In the genomic region with DNA sequence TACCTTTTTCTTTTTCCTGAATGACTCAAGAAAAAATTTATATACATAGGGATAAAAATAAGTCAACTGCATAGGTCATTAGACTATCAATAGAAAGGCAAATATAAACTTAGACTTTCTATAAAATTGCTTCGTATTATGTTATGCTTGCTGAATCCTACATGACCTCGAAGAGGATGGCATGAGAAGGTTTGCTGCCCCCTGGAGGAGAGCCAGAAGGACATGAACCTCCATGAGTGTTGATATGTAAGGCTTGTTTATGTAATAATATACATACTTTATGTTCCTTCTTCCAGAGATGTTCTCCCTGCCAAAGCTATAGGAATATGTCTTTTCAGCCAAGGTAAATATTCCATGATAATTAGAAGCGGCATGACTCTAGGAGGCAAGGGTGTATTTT, we compare ENCODE assay signal across 14 mouse cellular contexts.
DNase-seq lines count a peak whose midpoint lies in the region; ATAC-seq lines count a peak whose summit lies in the region.
"Had no signal": no experiment of that assay in that cellular context is flagged by ENCODE, and none has a peak within 500 bp of the region (broad histone marks: within the 10 kb centered on the region; RNA-seq: fewer than 3 reads in every experiment).

No protein-coding gene starts in this region.

- no peak overlapping the region for H3K9ac ChIP-seq in hindbrain, embryonic 16.5 days (ENCODE audit: low read depth, low read length)
- no peak overlapping the region for H3K9ac ChIP-seq in liver, embryonic 12.5 days
- H3K9ac ChIP-seq: hindbrain, embryonic 13.5 days; midbrain, embryonic 13.5 days; neural tube, embryonic 13.5 days had no signal

- H3K27ac ChIP-seq in hindbrain, embryonic 10.5 days = no peak overlapping the region
- no peak overlapping the region for H3K27ac ChIP-seq in hindbrain, embryonic 16.5 days (ENCODE audit: low read depth, low read length)
- no peak overlapping the region for H3K27ac ChIP-seq in liver, embryonic 12.5 days
- H3K27ac ChIP-seq: hindbrain, embryonic 13.5 days; midbrain, embryonic 13.5 days; neural tube, embryonic 13.5 days had no signal

- WGBS in hindbrain, embryonic 10.5 days = 86% methylated on average over 3 of the region's 3 CpGs
- 86% methylated on average over 3 of the region's 3 CpGs for WGBS in hindbrain, embryonic 16.5 days
- 66% methylated on average over 3 of the region's 3 CpGs for WGBS in liver, embryonic 12.5 days (ENCODE audit: insufficient replicate concordance)

- no peak overlapping the region for H3K4me2 ChIP-seq in hindbrain, embryonic 16.5 days (ENCODE audit: low read length)
- H3K4me2 ChIP-seq in liver, embryonic 12.5 days = no peak overlapping the region
- H3K4me2 ChIP-seq: hindbrain, embryonic 13.5 days; midbrain, embryonic 13.5 days; neural tube, embryonic 13.5 days had no signal

- H3K36me3 ChIP-seq in hindbrain, embryonic 10.5 days = no peaks in the 10 kb centered on the region
- no peaks in the 10 kb centered on the region for H3K36me3 ChIP-seq in hindbrain, embryonic 16.5 days (ENCODE audit: control insufficient read depth, insufficient read depth, low read length)
- no peaks in the 10 kb centered on the region for H3K36me3 ChIP-seq in liver, embryonic 12.5 days
- H3K36me3 ChIP-seq: hindbrain, embryonic 13.5 days; midbrain, embryonic 13.5 days; neural tube, embryonic 13.5 days had no signal

- no peak overlapping the region for H3K4me3 ChIP-seq in hindbrain, embryonic 10.5 days
- no peak overlapping the region for H3K4me3 ChIP-seq in hindbrain, embryonic 16.5 days (ENCODE audit: low read length)
- H3K4me3 ChIP-seq in liver, embryonic 12.5 days = no peak overlapping the region
- H3K4me3 ChIP-seq: hindbrain, embryonic 13.5 days; midbrain, embryonic 13.5 days; neural tube, embryonic 13.5 days had no signal

- no peaks in the 10 kb centered on the region for H3K27me3 ChIP-seq in hindbrain, embryonic 10.5 days (ENCODE audit: insufficient read depth, poor library complexity, severe bottlenecking)
- H3K27me3 ChIP-seq in hindbrain, embryonic 16.5 days (replicated peaks; ENCODE audit: control insufficient read depth, insufficient read depth, low read length) = no peaks in the 10 kb centered on the region
- no peaks in the 10 kb centered on the region for H3K27me3 ChIP-seq in liver, embryonic 12.5 days (replicated peaks)
- H3K27me3 ChIP-seq: CH12.LX; hindbrain, embryonic 13.5 days; midbrain, embryonic 13.5 days; neural tube, embryonic 13.5 days had no signal

- peaks cover 2% of the 10 kb centered on the region; the same call in 1 of the 2 replicates for H3K4me1 ChIP-seq in hindbrain, embryonic 10.5 days (replicated peaks)
- no peaks in the 10 kb centered on the region for H3K4me1 ChIP-seq in hindbrain, embryonic 16.5 days (ENCODE audit: control insufficient read depth, insufficient read depth, low read depth, low read length)
- H3K4me1 ChIP-seq in liver, embryonic 12.5 days = no peaks in the 10 kb centered on the region

- ATAC-seq in hindbrain, embryonic 16.5 days = no peak
- ATAC-seq in liver, embryonic 12.5 days = no peak
- ATAC-seq: midbrain, embryonic 13.5 days had no signal

- no peaks in the 10 kb centered on the region for H3K9me3 ChIP-seq in hindbrain, embryonic 10.5 days
- no peaks in the 10 kb centered on the region for H3K9me3 ChIP-seq in hindbrain, embryonic 16.5 days (ENCODE audit: control insufficient read depth, low read length)
- H3K9me3 ChIP-seq in liver, embryonic 12.5 days (replicated peaks) = no peaks in the 10 kb centered on the region
- H3K9me3 ChIP-seq: hindbrain, embryonic 13.5 days; midbrain, embryonic 13.5 days; neural tube, embryonic 13.5 days had no signal

- DNase-seq in hindbrain, embryonic 10.5 days (ENCODE audit: low spot score) = peak; percentile 8
- DNase-seq in liver (peak; percentile 12), ZHBTc4 (ENCODE audit: low read depth, low spot score) (peak; percentile 10)
- DNase-seq in kidney, postnatal 36 days = peak; percentile 4 to 68
- no peak for DNase-seq in gastrocnemius, postnatal 14 days
- DNase-seq: lung, postnatal 10 days; right cerebral cortex, postnatal 14 days; thymus, postnatal 36 days had no signal

- intact Hi-C loops in gastrocnemius, postnatal 14 days (cut with DNase I; ENCODE audit: low total_unique reads) = no loop called here
